Mouse (Mus musculus) embryo, embryonic 11.5 days (tissue): Measurements from ENCODE around the gene Slc25a36.

ENCODE experiments used
- DNase-seq: peaks from one replicate; pipeline ENCODE4 v3.0.0-alpha.2; 2012; ENCODE audit warnings: low read depth, low spot score

Slc25a36 gene

GRCm38 (mm10) chr9:97041633-97042032 lies 69.3 kb downstream of the Slc25a36 start:
- DNase-seq, result no peak

- no peak for DNase-seq
These were observed 72.9 kb downstream of the Slc25a36 start for GRCm38 (mm10) chr9:97038010-97038409.

DNA sequence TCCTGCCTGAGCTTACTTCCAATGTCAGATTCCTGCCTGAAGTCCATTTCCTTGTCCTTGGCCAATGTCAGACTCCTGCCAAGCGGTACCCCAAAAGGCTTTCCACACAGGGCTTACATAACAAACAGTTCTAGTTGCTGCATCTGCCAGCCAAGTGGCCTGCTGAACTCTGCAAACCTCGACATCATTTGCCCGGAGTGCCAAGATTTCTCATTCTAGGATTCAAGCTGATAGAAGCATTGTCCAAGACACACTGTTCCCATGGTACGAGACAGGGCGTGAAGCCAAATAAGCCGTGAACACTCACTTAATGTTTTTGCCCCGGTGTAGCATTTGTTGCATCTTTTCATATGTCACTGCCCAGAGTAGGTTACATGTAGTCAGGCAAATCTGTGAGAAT lies 74.3 kb downstream of the Slc25a36 start:
- DNase-seq, result no peak

- DNase-seq, result no peak
These were observed 83.6 kb downstream of the Slc25a36 start for GRCm38 (mm10) chr9:97027361-97027760.

DNA sequence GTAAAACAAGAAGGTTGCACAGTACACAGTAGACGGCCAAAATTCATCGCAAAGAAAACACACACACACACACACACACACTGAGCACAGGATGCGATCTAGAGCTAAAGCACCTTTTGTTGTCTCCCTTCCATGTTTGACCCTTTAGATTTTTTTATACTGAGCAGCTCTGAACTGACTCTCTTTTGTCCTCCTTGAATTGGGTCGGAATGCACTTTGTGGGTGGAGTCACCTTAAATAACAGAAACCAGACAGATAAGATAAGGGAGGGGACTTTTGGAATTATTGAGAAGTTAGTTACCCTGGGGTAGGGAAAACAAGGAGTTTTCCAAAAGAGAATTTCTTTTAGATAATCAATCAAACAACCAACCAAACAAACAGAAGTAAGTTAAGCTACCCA lies 85.0 kb downstream of the Slc25a36 start:
- DNase-seq, result no peak
